In the genomic region with DNA sequence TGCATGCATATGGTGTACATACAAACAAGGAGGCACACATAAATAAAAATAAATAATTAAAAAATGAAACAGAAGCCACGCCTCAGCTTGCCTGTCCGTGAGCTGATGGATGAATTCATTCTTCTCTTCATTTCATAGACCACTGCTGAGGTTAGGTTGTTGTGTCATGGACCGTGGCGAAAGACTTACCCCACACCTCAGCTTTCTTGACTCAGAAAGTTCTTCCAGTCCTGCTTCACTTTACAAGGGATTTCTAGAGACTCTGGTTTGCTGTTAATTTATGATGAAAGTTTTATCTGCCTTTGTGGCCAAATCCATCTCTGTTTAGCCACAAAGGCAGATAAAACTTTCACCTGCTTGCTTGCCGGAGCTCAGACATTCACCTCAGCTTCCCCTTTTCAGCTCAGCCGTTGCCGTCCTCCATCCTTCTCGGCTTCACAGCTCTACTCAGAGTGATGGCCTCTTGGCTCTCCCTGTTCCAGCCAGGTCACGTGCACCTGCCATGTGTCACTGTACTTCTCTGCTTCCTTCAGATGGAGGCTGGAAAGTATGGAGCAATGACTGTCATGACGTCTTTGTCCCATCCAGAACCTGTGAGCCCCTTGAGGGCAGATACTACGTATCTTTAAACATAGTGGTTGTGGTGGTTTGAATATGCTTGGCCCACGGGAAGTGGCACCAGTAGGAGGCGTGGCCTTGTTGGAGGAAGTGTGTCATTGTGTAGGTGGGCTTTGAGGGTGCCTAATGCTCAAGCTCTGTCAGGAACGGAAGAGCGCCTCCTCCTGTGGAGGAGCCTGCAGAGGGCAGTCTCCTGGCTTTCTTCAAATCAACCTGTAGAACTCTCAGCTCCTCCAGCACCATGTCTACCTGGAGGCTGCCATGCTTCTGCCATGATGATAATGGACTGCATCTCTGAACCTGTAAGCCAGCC, we compare ENCODE assay signal across 1 mouse cellular context.
TF ChIP-seq lines count a peak whose summit lies in the region.

No protein-coding gene starts in this region.

TF ChIP-seq in MEL, 35 proteins besides CTCF, POLR2A, EP300 and RAD21 (continued from another document):
- TF ChIP-seq MYB (IDR thresholded peaks at IDR 0.05; ENCODE audit: low read depth, low read length) (peak; percentile 80), MEF2A (IDR thresholded peaks at IDR 0.05; ENCODE audit: extremely low read depth, insufficient replicate concordance, low read depth, low read length, poor library complexity, severe bottlenecking) (no peak), GATA1 (IDR thresholded peaks at IDR 0.05; ENCODE audit: low read depth, low read length) (peak; percentile 87), ZNF384 (IDR thresholded peaks at IDR 0.05; ENCODE audit: low read depth, low read length) (no peak), USF2 (IDR thresholded peaks at IDR 0.05; ENCODE audit: borderline replicate concordance in 1 of 2, insufficient read depth in 1 of 2, low read depth in 1 of 2, low read length in 2 of 2) (0 out of 4 replicates have a peak, but pooled peaks of 1 of the 2 experiments have one; percentile 46), USF1 (IDR thresholded peaks at IDR 0.05; ENCODE audit: low read depth, low read length) (peak; percentile 85), CHD1 (IDR thresholded peaks at IDR 0.05; ENCODE audit: low read depth, low read length) (no peak), CHD2 (IDR thresholded peaks at IDR 0.05; ENCODE audit: low read length) (no peak), TCF12 (IDR thresholded peaks at IDR 0.05; ENCODE audit: low read depth, low read length) (peak; percentile 86), MAFK (IDR thresholded peaks at IDR 0.05; ENCODE audit: borderline replicate concordance, low read depth, low read length) (peak; percentile 94), ZKSCAN1 (IDR thresholded peaks at IDR 0.05; ENCODE audit: low read depth, low read length) (no peak), E2F4 (IDR thresholded peaks at IDR 0.05; ENCODE audit: borderline replicate concordance, low read depth, low read length) (no peak), MXI1 (IDR thresholded peaks at IDR 0.05; ENCODE audit: low read depth, low read length) (peak; percentile 30; the same call in 1 of the 2 replicates), POLR2AphosphoS2 (IDR thresholded peaks at IDR 0.05; ENCODE audit: low read length) (no peak), TAL1 (IDR thresholded peaks at IDR 0.05; ENCODE audit: low read length) (peak; percentile 37; the same call in 1 of the 2 replicates), BHLHE40 (IDR thresholded peaks at IDR 0.05; ENCODE audit: borderline replicate concordance, low read depth, low read length) (peak; percentile 83), HCFC1 (IDR thresholded peaks at IDR 0.05; ENCODE audit: low read depth, low read length) (peak; percentile 55; the same call in 1 of the 2 replicates), JUND (IDR thresholded peaks at IDR 0.05; ENCODE audit: low read depth, low read length) (no peak), ZC3H11A (IDR thresholded peaks at IDR 0.05; ENCODE audit: low read depth, low read length) (no peak), TBP (IDR thresholded peaks at IDR 0.05; ENCODE audit: low read depth, low read length) (no peak), SIN3A (IDR thresholded peaks at IDR 0.05; ENCODE audit: low read length) (peak; percentile 64), NRF1 (IDR thresholded peaks at IDR 0.05; ENCODE audit: insufficient read depth, low read depth, low read length, poor library complexity, severe bottlenecking) (no peak), MAX (IDR thresholded peaks at IDR 0.05; ENCODE audit: low read length) (peak; percentile 79), POLR2AphosphoS5 (IDR thresholded peaks at IDR 0.05; ENCODE audit: borderline replicate concordance, low read depth, low read length) (no peak), ZMIZ1 (IDR thresholded peaks at IDR 0.05; ENCODE audit: low read depth, low read length) (no peak)
